In genomic region chr6:123004696-123005095, GRCm38 (mm10) we compare ENCODE assay signal across 17 mouse cellular contexts. TPM values are rescaled to one million over a fixed set of nuclear protein-coding genes. Genes with fewer than 3 reads are reported as not detected.
"Had no signal": no experiment of that assay in that cellular context is flagged by ENCODE, and none has a peak within 500 bp of the region (broad histone marks: within the 10 kb centered on the region; RNA-seq: fewer than 3 reads in every experiment).

No protein-coding gene starts in this region.

RNA-seq across cellular contexts. Expression of gene Clec4a4, which starts 14.5 kb away (rescaled TPM):
- total RNA-seq: heart, postnatal 10 days; heart, postnatal 14 days; heart, postnatal 25 days; heart, postnatal 36 days; heart, postnatal 4 days; hematopoietic stem cell, adult 5-6 weeks; hindbrain, postnatal 0 days; layer of hippocampus, adult 18-20 months; layer of hippocampus, adult 2 months; layer of hippocampus, adult 8-10 months; layer of hippocampus, postnatal 10 days; layer of hippocampus, postnatal 14 days; layer of hippocampus, postnatal 25 days; layer of hippocampus, postnatal 36 days; left cerebral cortex, adult 18-20 months; left cerebral cortex, adult 2 months; left cerebral cortex, adult 8-10 months had no signal

RNA-seq across cellular contexts. Expression of gene Clec4b1, which starts 45.1 kb away (rescaled TPM):
- total RNA-seq: heart, postnatal 10 days; heart, postnatal 14 days; heart, postnatal 25 days; heart, postnatal 36 days; heart, postnatal 4 days; hematopoietic stem cell, adult 5-6 weeks; hindbrain, postnatal 0 days; layer of hippocampus, adult 18-20 months; layer of hippocampus, adult 2 months; layer of hippocampus, adult 8-10 months; layer of hippocampus, postnatal 10 days; layer of hippocampus, postnatal 14 days; layer of hippocampus, postnatal 25 days; layer of hippocampus, postnatal 36 days; left cerebral cortex, adult 18-20 months; left cerebral cortex, adult 2 months; left cerebral cortex, adult 8-10 months had no signal
